Mouse (Mus musculus): ENCODE measurements at regions not wholly inside any gene's neighbourhood (a gene's known extent, or its start where the extent isn't known, plus 50 kb on each side); places are given as distances from the start of the nearest gene placed in this dataset.
"Not testable (repeated sequence)": the region's sequence is repeated elsewhere in the genome, so short reads cannot be mapped to it uniquely, and the experiment has no call there.

DNA sequence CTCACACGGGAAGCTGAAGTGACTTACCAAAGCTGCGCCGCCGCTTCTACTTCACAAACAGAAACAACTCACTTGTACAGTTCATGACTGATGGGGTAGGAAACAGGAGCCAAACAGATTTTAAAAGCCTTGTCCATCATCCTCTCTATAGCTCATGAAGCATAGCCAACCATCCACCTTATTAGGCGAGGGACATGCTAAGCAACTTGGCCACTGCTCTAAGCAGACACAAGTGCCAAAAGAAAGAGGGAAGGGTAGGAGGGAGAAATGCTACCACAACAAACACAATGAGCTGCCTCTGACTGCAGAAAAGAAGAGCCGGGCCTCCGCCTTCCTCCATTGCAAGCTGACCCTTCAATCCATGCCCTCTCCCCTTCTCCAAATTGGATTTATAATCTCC, 179.9 kb downstream of the Dhx15 start:
- no peak for DNase-seq

DNA sequence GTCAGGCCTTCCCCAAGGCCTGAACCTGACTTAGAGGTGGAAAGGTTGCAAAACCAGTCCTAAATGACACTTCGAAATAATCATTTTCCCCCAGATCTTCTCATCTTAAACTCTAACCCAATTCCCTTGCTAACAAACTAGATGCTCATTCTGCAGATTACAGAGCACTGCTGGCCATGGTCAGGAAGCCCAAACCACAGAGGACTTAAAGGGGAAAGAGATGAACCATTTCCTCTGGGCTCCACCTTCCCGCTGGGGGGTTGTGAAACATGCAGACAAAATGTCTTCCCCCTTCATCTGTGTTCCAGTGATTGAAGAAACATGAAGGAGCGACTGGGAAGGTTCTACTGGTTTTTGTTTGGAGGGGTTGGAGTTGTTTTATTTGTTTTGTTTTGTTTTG, 181.4 kb downstream of the Dhx15 start:
- no peak for DNase-seq

DNA sequence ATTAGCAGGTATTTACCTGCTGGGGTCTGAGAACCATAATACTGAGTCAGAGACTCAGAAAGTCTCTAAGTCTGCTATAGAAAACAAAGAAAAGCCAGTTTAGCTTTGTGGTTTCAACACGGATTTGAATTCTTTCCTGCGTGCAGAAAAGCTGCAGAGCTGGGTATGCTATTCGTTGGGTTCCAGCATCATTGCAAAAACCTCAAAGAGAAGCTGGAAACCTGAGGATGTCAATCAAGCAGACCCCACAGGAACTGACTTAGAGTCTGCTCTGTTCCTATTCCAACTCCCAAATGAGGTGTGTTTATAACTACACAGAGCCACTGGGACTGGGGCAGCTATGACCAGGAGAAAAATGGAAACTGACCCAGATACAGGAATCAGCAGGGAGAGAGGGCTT, 183.5 kb downstream of the Dhx15 start:
- DNase-seq, result no peak

DNA sequence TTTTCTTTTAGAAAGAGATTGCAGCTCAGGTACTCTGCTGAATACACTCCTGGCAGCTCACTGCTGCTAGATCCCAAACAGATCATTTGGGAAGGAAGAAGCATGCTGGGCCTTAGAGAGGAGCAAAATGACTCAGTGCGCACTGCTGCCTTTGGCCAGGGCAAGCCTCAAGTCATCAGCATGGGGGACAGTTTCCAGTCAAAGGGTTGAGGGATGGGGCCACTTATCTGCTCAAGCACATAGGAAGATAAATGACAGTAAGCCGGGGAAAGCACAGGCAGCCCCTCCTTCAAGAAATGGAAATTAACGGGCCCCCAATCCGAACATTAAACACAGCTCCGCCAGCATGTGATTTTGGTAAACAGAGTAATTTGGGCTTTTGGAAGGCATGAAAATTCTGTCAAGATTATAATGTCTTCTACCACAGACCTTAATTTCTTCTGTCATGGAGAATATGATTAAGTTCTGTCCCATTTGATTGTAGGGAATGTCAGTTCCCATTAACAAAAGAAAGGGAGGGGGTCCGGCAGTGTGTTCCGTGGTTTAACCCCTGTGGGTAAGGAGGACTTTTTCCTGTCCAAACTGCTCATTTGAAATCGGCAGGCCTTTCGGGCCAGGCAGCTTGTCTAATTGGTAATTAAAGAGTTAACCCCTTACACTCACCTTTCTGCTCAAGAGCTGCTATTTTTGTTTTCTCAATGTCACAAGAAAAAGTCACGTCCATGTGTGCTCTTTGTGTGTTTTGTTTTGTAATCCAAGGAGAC, 199.3 kb downstream of the Dhx15 start:
- no peak for DNase-seq

DNA sequence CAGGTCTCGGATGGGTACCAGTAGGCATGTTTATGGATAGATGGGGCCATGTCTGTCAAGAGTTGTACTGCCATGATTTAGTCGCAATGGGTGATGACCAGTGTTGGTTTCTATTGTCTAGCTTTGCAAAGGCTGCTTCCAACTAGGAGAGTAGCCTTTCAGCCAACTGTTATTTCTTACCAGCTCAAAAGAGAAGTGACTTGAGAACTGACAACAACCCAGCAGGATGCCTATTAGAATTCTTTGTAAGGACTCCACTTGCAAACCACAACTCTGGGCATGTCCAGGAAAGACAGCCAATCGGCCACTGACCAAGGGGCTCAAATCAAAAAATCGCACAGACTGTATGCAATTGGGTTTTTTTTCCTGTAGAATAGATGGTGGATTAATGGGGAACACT, 200.9 kb downstream of the Dhx15 start:
- DNase-seq, result no peak

DNA sequence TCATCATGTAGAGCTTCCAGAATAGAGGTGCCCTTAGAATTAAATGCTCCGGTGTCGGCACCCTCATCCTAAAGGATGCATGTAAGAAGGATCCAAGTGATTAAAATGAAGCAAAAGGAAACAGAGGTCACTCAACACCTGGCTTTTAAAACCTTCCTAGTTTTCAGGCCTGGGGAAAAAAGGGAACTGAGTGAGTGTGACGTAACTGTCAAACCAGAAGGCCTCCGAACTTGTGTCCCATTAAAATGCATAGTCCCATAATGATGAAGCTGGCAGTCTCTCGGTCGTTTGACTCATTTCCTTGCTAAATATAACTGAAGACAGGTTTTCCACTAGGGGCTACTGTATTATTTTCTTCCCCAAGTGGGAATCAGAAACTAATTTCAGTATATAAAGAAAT, 201.4 kb downstream of the Dhx15 start:
- no peak for DNase-seq

DNA sequence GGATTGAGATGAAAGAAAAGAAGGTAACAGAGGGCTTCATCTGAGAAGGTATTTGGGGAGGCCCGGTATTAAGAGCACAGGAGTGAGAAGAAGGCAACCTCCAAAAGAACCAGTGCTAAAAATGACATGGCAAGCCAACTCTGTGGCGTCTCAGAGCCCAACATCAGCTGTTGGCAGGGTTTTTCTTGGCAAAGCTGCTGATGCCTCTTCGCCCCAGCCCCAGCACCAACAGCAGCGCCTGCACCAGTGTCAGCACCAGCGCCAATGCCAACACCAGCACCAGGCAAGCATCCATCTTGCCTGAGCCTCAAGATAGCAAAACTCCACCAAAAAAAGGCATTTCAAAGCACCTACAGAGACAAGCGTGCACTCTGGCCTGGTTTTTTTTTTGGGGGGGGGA, 205.3 kb downstream of the Dhx15 start:
- no peak for DNase-seq

DNA sequence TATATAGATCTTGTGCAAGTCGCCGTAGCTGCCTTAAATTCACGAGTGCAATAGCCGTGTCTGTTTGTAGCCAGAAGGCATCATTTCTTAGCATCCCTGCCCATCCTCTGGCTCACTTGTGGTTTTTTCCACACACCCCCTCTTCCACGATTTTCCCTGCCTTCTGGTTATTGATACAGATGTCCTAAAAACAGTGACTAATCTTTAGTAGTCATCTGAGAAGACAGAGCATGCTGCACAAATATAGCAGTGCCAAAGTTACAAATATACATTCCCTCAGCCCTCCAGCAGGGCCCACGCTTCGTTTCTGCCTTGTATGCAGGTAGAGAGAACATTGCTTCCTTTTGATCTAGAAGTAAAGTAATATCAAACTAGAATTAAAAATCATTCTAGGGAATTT, 207.5 kb downstream of the Dhx15 start:
- no peak for DNase-seq

DNA sequence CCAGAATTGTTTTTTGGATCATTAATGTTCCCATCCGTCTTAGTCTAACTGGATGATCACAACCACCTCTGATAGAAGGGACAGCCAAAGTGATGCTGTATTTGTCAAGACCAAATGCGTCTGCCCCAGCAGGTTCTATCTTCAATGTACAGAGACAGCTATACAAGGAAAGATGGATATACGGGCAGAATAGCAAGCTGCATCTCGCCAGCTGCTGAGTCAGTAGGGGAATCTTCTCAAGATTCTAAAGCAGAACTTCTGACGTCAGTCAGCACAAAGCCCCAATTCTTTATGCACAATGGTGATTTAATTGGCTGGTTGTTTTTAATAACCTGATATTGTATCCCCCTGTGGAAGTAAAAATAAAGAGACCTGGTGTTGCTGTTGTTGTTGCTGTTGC, 209.4 kb downstream of the Dhx15 start:
- DNase-seq, result no peak

DNA sequence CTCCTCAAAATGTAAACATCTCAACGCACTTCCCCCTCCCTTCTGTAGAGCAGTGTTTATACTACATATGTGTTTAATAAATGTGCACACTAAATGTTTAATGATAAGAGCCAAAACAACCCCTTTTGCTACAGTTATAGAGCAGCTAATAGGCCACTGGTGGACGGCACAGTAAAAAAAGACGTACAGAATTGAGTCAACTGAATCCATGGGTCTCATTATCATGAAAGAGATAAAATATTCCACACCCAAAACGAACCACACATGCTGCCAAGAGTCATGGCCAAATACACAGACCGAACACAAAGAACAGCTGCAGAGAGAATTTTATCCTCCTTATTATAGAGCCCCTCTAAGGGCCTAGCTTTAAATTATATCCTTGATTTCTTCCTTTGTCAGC, 237.8 kb downstream of the Dhx15 start:
- no peak for DNase-seq

DNA sequence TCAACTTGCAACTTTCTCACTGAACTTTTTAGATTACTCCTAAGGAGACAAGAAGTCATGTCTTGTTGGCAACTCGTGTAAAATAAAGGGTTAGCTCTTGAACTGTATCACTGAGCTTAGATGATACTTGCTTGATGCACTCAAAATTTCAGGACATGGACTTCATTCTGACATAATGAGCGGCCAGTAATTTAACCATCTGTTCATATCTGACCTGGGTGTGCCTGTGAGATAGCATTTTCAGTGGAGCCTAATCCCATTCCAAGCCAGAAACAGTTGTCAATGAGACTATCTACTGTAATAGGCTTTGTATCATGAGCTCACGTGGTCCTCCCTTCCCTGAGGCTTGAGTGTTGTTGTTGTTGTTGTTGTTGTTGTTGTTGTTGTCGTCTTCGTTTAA, 240.3 kb downstream of the Dhx15 start:
- DNase-seq, result no peak

DNA sequence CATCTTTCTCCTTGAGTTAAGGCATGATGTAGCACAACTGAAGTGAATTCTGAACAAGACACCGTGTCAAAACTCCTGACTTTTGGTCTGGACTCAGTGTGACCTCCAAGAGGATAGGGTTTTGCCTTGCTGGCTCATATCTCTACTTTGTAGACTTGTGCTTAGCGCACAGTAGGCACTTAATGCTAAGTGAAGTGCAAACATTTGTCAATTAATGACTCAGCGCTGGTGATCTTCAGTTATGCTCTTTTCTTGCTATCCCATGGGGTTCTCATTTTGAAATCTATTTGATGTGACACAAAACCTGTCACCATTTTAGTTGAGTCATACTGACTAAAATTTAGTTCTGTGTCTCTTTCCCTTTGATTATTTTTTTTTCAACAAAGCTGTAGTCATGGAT, 244.3 kb downstream of the Dhx15 start:
- DNase-seq, result no peak

DNA sequence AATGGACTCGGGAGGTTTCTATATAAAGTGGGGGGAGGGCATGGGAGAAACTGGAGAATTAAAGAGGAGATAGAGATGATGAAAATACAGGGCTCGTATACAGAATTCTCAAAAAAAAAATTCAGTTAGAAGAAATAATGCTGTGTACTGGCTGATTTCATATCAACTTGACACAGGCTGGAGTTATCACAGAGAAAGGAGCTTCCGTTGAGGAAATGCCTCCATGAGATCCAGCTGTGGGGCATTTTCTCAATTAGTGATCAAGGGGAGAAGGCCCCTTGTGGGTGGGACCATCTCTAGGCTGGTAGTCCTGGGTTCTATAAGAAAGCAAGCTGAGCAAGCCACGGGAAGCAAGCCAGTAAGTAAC, 248.4 kb downstream of the Dhx15 start:
- not testable (repeated sequence) for DNase-seq

DNA sequence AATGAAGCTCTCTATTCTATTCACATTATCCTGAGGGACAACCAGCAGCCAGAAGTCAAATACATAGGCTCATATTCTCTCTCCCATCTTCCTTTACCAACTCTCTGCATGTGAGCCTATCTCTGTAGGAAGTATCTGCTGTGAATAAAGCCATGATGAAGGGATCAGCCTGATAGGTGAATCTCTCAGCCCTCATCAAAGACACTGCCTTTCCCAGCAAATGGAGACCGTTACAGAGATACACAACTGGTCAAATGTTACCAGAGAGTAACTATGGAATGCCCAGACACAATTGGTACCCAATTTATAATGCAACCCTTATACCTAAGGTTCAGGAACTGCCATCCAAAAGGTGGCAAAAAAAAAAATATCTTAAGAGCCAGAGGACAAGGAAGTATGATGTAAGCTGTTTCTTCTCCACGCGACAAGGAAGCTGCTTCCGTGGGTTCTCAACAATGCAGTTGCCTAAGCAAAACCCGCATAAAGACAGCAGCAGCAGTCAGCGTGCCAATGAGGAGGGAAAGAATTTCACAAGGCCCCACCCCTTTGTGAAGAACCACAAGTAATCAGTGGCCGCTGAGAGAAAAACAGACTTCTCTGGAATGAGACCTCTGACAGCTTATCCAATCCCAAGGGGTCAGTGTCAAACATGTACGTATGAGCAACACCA, 248.9 kb downstream of the Dhx15 start:
- no peak for DNase-seq

DNA sequence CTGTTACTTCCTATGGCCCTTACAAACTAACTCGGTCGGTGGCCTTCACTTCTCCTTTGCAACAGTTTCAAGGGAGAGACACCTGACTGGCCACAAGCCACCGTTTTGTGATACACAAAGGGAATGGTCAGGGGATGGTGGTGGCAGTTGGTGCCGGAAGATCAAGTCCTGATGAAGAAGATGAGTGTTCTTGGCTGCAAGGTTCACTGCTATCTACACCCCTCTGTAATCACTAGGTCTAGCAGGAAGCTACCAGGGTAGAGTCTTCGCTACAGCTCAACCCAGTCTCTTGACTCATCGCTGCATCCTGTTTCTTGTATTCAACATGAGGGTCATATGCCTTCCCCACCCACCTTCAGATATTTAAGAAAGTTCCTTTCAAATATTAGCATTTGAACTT, 251.5 kb downstream of the Dhx15 start:
- DNase-seq, result no peak

DNA sequence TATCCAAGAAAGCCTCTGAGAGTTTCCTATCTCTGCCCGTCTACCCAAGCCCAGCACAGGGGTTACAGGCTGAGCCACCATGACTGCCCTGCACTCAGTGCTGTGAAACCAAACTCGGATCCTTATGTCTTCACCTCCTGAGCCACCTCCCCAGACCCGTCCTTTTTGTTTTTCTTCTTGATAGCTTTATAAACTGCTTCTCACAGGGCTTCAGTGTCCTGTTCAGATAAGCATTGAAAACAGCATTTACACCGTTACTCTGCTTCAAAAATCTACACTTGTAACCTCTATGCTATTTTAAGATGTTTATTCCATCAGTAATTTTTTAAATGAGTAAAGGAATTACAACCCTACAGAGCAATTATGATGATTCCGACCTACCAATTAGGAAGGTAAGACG, 253.0 kb downstream of the Dhx15 start:
- DNase-seq, result no peak

DNA sequence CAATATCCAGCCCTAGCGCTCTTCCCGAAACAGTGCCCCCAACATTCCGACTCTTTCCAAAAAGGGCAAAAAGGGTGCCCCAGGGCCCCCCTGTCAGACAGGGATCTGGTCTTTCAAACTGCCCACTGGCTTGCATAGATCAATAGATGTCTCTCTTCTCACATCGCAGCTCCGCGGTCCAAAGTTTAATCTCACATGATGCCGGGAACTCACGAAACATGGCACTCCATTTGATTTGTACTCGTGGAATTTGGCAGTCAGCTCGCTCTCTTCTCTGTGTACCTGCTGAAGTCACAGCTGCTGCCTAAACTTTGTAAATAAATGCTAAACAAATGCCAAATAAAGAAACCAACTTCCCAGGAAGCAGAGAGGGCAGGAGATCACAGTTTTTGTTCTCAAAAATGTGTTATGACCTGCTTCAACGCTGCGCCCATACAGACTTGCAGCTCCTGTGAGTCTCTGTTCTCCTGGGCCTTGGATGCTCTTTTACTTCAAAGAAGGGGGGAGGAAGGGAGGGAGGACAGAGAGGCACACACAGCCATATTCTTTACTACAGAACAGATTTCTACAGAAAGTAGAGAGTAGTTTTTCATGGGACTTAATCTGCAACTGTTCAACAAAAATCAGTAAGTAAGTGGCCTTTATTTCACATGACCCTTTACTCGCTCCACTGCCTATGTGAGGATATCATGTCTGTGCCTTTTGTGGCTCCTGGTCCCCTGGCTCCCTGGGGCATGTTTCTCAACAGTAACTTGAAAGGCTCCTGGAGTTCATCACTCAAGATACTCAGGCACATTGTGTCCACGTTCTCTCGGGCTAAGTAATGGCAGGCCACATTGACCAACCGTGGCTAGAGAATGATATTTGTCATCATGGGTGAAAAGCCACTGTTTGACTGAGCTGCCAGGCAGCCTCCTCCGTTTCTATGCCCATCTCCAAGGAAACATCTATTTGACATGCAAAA, 254.6 kb downstream of the Dhx15 start:
- DNase-seq, result no peak

DNA sequence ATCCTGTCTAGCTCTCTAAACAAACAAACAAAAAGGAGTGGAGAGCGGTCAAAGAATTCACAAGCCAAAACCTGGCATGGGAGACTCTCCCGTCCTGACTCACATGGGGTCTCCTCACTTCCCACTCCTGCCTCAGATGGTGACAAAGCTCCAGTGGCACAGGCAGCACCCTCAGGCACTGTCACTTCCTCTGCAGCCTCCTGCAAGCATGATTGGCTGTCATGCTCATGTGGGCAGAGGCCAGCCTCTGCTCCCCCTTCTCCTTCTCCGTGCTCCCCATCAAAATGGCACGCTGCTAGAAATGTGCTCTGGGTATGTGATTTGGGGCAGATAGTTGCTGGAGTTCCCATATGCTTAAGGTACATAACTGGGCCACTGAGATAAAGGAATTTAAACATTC, 255.4 kb downstream of the Dhx15 start:
- no peak for DNase-seq

DNA sequence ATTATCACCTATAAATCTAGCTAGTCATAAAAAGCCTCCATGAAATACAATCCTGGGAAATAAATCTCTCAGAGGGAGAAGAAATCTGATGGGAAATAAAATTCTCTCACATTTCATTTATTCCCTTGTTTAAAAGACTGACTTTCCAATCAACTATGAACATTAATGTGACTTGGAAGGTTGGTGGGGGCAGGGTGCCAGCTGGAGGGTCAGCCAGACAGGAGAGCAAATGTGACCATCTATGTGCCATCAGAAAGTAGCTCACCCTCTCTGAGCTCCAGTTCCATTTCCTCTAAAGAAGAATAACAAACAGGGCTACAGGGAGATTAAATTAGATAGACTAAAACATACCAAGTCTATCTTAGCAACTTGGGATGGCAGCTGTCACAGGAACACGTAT, 257.0 kb downstream of the Dhx15 start:
- DNase-seq, result no peak

DNA sequence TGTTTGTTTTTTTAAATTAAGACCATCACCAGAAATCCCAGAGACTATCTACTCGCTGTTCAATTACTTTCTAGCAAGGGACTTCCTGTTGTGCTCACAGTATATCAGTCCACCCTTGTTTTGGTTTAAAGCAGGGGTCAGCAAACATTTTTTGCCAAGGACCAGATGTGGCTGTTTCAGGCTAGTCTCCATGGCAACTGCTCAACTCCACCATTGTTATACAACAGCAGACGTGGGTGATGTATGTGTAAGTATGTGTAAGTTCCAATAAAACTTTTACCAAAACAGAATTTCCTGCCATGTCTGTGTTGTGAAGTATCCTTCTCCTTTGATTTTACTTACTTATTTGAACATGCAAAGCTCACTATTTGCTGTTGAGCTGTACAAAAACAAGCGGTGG, 259.9 kb downstream of the Dhx15 start:
- no peak for DNase-seq

DNA sequence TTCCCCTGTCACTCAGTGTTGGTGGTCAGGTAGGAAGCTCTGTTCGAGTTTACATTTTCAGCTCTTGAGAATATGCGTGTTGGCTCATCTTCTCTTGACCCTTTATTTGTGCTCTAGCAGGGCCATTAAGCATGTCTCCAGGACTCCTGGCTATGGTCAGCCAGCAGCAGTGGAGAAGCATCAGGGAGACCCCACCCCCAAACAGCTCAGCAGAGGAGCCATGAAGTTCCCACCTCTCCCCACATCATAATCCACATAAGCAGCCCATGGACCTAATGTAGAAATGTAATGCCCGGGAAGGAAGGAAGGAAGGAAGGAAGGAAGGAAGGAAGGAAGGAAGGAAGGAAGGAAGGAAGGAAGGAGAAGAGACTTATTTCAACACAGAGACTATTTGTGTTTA, 261.5 kb downstream of the Dhx15 start:
- DNase-seq, result no peak

DNA sequence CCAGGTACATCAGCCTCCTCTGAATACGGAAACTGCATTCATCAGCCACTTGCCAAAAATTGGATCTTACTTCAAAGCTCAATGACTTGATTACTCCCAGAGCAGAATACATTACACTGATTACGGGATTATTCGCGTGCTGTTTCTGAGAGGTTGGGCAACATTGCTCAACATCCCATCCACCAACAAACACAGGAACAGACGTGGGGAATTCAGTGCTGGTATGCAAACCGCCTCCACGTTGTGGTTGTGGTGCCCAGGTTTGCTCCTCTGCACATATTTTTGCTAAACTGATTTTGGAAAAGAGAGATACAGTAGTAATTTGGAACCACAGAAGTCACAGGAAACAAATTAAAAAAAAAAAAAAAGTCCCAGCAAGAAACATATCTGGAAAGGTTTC, 266.9 kb downstream of the Dhx15 start:
- DNase-seq, result no peak

DNA sequence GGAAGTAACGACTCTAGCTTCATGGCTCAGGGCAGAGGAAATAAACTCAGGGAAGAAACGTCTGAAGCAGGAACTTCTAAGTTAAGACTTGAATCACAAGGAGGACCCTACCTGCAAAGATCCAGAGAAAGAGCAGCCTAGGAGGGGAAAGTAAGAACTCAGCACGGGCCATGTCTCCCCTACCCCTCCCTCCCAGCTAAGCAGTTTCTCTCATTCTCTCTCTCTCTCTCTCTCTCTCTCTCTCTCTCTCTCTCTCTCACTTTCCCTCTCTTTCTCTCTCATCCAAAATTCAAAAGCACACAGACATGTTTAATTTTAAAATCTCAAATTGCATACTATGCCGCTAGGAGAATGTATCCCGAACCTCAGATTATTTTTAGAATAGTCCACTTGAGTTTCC, 267.3 kb downstream of the Dhx15 start:
- no peak for DNase-seq

DNA sequence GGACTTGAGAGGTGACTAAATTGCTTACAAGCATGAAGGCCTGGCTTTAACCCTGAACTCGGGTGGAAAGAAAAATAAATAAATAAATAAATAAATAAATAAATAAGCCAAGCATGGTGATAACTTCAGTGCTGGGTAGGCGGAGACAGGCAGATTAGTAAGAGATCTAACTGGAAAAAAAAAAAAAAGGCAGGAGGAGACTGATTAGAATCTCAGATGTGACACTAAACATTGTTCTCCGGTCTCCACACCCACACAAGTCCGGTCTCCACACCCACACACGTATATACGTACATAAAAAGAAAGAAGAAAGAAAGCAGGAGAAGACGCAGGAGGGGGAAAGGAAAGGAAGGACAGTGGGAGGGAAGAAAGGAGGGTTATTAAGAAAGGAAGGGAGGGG, 267.8 kb downstream of the Dhx15 start:
- DNase-seq, result no peak

Measured in cerebellum, adult 11 months (tissue).